Mouse (Mus musculus) midbrain, embryonic 13.5 days (tissue): ENCODE results near the gene Olfr115. TPM values are rescaled to one million over a fixed set of nuclear protein-coding genes. Genes with fewer than 3 reads are reported as not detected.

ENCODE experiments used
- ATAC-seq: fragments of 200-750 bp; cut with Nextera tagmentation; 2 replicates; pipeline ENCODE4 v1.8.0; 2017; ENCODE audit warnings: mild to moderate bottlenecking, moderate TSS enrichment, moderate library complexity
- H3K27ac ChIP-seq: fragments of 300-500 bp; sonication (generic); 2 replicates; pipeline ENCODE4 v1.5.1; 2015; ENCODE audit warnings: inconsistent platforms, mild to moderate bottlenecking, moderate library complexity
- H3K27me3 ChIP-seq: fragments of 300-500 bp; sonication (generic); 2 replicates; pipeline ENCODE4 v1.6.1; 2015; ENCODE audit warnings: mild to moderate bottlenecking, inconsistent platforms
- H3K36me3 ChIP-seq: fragments of 300-500 bp; sonication (generic); 2 replicates; pipeline ENCODE4 v1.6.1; 2015; ENCODE audit warnings: mild to moderate bottlenecking, inconsistent platforms
- H3K4me1 ChIP-seq: fragments of 300-500 bp; sonication (generic); replicated peaks from 2 replicates; pipeline ENCODE4 v1.6.1; 2015; ENCODE audit warnings: inconsistent platforms
- H3K4me2 ChIP-seq: fragments of 300-500 bp; sonication (generic); replicated peaks from 2 replicates; pipeline ENCODE4 v1.6.1; 2015; ENCODE audit warnings: moderate library complexity, mild to moderate bottlenecking, inconsistent platforms
- H3K4me3 ChIP-seq: fragments of 300-500 bp; sonication (generic); replicated peaks from 2 replicates; pipeline ENCODE4 v1.5.1; 2015; ENCODE audit warnings: mild to moderate bottlenecking, inconsistent platforms
- H3K9ac ChIP-seq: fragments of 300-500 bp; sonication (generic); replicated peaks from 2 replicates; pipeline ENCODE4 v1.6.1; 2015; ENCODE audit warnings: mild to moderate bottlenecking, inconsistent platforms
- H3K9me3 ChIP-seq: fragments of 300-500 bp; sonication (generic); 2 replicates; pipeline ENCODE4 v1.6.1; 2016; ENCODE audit warnings: mild to moderate bottlenecking, inconsistent platforms
- WGBS: fragments of 180-500 bp; shearing (Covaris S2); methylation state at CpG from one replicate; pipeline ENCODE4 v1.1.7; 2015; 5-methylcytosine and 5-hydroxymethylcytosine counted together
- polyA plus RNA-seq: library from polyadenylated mRNA; unstranded; fragments of >200 nt; fragmentation: Nextera tagmentation; extraction: Ambion mirVana; gene quantifications from 2 replicates; pipeline ENCODE4 v1.2.1, GENCODE M21; 2015

Gene Olfr115
- not detected in 2 replicates for polyA plus RNA-seq

DNA sequence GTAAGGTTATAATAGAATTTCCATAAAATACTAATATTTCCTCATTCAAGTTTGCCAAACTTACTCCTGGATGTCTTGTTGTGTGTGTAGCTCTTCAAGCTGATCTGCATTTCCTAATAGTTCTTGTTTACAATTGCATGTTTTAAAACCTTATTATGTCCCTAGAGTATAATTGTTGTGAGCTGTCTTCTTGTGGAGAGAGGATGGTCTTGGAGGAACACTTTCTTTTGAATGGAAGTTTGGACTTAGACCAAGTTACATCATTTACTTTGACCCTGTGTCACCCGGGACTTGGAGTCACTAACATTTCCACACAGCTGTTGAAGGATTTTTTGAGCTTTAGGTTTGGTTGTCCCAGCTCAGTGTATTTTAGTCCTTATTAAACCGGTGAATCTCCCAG, at the start of gene Olfr115, which contains the start of gene Olfr116:
Gene Olfr115, minus strand, starts transcription at position 101 of the 400 bp plus-strand sequence.
Gene Olfr116, minus strand, starts transcription at position 191 of the 400 bp plus-strand sequence.
- H3K36me3 ChIP-seq = no peaks in the 10 kb centered on the region
- H3K4me3 ChIP-seq = no peak within 1 kb of the TSS
- no peaks in the 10 kb centered on the region for H3K4me1 ChIP-seq
- no peak within 1 kb of the TSS for H3K9ac ChIP-seq
- no peaks in the 10 kb centered on the region for H3K27me3 ChIP-seq
- no peak within 1 kb of the TSS for H3K27ac ChIP-seq
- ATAC-seq = no peak
- 90% methylated on average over 2 of the region's 2 CpGs for WGBS
- H3K4me2 ChIP-seq = no peak within 1 kb of the TSS
- H3K9me3 ChIP-seq = 0 out of 2 replicates have a peak, but pooled peaks cover 8% of the 10 kb centered on the region

DNA sequence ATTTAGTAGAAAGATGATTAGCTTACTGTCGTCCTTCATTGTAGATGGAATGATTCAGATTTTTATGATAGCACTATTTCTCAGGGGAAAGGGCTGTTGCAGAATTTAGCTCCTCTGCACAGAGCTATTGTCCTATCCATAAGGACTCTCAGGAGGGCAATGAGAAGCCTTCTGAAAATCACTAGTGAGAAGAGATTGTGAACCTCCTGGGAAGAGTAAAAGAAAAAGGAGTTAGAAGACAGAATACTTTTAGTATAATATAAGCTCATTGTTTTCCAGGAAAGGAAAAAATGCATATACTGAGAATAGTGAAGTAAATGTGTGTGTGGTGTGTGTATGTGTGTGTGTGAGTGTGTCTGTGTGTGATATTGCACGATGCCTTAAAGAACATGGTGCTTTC, 39.8 kb upstream of the Olfr115 start, which contains the start of gene Olfr118:
Gene Olfr118, plus strand, starts transcription at position 301 of the 400 bp plus-strand sequence.
- no peak for ATAC-seq
- no peaks in the 10 kb centered on the region for H3K4me1 ChIP-seq
- H3K9ac ChIP-seq = no peak within 1 kb of the TSS
- H3K36me3 ChIP-seq = no peaks in the 10 kb centered on the region
- no peaks in the 10 kb centered on the region for H3K9me3 ChIP-seq
- no peak within 1 kb of the TSS for H3K27ac ChIP-seq
- H3K4me2 ChIP-seq = no peak within 1 kb of the TSS
- H3K4me3 ChIP-seq = no peak within 1 kb of the TSS
- no peaks in the 10 kb centered on the region for H3K27me3 ChIP-seq
- WGBS = 71% methylated on average over 2 of the region's 2 CpGs

DNA sequence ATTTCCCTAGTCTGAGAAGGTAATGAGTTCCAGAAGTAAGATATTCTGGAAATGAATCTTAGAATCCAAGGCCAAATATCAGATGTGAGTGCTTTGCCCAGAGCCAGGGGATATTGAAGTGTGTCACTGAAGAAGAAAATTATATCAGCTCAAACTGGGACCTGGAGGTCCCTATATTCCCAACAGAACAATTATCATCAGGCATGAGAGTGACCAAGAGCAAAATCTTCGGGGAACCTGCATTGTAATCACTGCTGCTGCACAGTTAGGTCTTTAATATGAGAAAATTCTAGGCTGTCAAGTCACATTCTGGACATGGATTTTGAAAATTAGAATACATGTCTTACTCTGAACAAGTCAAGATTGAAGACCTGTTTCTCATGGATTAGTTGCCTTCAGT, 36.8 kb upstream of the Olfr115 start, which contains the start of gene Olfr117:
Gene Olfr117, minus strand, starts transcription at position 101 of the 400 bp plus-strand sequence.
- H3K9ac ChIP-seq = no peak within 1 kb of the TSS
- H3K27me3 ChIP-seq = no peaks in the 10 kb centered on the region
- H3K4me2 ChIP-seq = no peak within 1 kb of the TSS
- WGBS = 62% methylated on average over 1 of the region's 1 CpGs
- H3K9me3 ChIP-seq = no peaks in the 10 kb centered on the region
- H3K4me1 ChIP-seq = no peaks in the 10 kb centered on the region
- H3K27ac ChIP-seq = no peak within 1 kb of the TSS
- no peak for ATAC-seq
- no peak within 1 kb of the TSS for H3K4me3 ChIP-seq
- no peaks in the 10 kb centered on the region for H3K36me3 ChIP-seq

DNA sequence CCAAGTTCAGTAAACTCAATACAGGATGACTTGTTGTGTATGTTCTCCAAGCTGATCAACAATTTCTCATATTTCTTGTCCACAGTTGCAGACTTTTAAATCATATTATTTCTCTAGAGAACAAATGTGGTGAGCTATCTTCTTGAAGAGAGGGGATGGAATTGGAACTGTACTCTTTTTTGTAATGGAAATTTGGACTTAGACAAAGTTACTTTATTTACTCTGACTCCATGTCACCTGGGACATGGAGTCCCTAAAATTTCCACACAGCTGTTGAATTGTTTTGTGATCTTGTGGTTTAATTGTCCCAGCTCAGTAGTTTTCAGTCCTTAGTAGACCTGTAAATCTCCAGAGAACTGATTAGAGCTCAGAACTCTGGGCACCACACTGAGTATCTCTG, 34.3 kb downstream of the Olfr115 start, which contains the start of gene Olfr114:
Gene Olfr114, minus strand, starts transcription at position 101 of the 400 bp plus-strand sequence.
- Histone ChIP-seq H3K9me3 (no peaks in the 10 kb centered on the region), H3K27ac (no peak within 1 kb of the TSS), H3K9ac (no peak within 1 kb of the TSS), H3K4me3 (no peak within 1 kb of the TSS), H3K27me3 (no peaks in the 10 kb centered on the region), H3K36me3 (no peaks in the 10 kb centered on the region), H3K4me1 (no peaks in the 10 kb centered on the region), H3K4me2 (no peak within 1 kb of the TSS)
- ATAC-seq = no peak

DNA sequence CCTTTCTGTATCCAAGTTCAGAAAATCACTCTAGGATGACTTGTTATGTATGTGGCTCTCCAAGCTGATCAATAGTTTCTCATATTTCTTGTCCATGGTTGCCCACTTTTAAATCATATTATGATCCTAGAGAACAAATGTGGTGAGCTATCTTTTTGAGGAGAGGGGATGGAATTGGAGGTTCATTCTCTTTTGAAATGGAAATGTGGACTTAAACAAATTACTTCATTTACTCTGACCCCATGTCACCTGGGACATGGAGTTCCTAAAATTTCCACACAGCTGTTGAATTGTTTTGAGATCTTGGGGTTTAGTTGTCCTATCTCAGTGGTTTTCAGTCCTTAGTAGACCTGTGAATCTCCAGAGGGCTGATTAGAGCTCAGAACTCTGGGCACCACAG, 49.3 kb downstream of the Olfr115 start, which contains the start of gene Olfr113:
Gene Olfr113, minus strand, starts transcription at position 101 of the 400 bp plus-strand sequence.
- Histone ChIP-seq H3K27me3 (no peaks in the 10 kb centered on the region), H3K4me3 (no peak within 1 kb of the TSS), H3K4me1 (no peaks in the 10 kb centered on the region), H3K27ac (no peak within 1 kb of the TSS), H3K4me2 (no peak within 1 kb of the TSS), H3K36me3 (no peaks in the 10 kb centered on the region), H3K9me3 (no peaks in the 10 kb centered on the region), H3K9ac (no peak within 1 kb of the TSS)
- no peak for ATAC-seq

- no peaks in the 10 kb centered on the region for H3K36me3 ChIP-seq
Observed at GRCm38 (mm10) chr17:37569351-37569750, 57.6 kb downstream of the Olfr115 start, which contains the start of gene Olfr112. Olfr112 (minus strand) TSS chr17:37569451.

More at GRCm38 (mm10) chr17:37569351-37569750, 57.6 kb downstream of the Olfr115 start, which contains the start of gene Olfr112:
- H3K27me3 ChIP-seq = no peaks in the 10 kb centered on the region
- H3K4me2 ChIP-seq = no peak within 1 kb of the TSS
- ATAC-seq = no peak
- H3K4me1 ChIP-seq = no peaks in the 10 kb centered on the region
- no peak within 1 kb of the TSS for H3K9ac ChIP-seq
- no peak within 1 kb of the TSS for H3K27ac ChIP-seq
- no peaks in the 10 kb centered on the region for H3K9me3 ChIP-seq
- H3K4me3 ChIP-seq = no peak within 1 kb of the TSS

Other genes starting within 250 kb of the Olfr115 start
- not detected in 2 replicates for gene Olfr105-ps, start 248.1 kb downstream of the Olfr115 start, polyA plus RNA-seq
- not detected in 2 replicates for gene Olfr106-ps, start 236.7 kb downstream of the Olfr115 start, polyA plus RNA-seq
- gene Olfr107, start 227.9 kb downstream of the Olfr115 start, polyA plus RNA-seq = not detected in 2 replicates
- gene Olfr108, start 181.6 kb downstream of the Olfr115 start, polyA plus RNA-seq = not detected in 2 replicates
- gene Olfr109, start 168.2 kb downstream of the Olfr115 start, polyA plus RNA-seq = not detected in 2 replicates
- not detected in 2 replicates for gene H2-M2, start 143.6 kb downstream of the Olfr115 start, polyA plus RNA-seq
- gene Olfr110, start 134.6 kb downstream of the Olfr115 start, polyA plus RNA-seq = not detected in 2 replicates
- gene Olfr111, start 119.1 kb downstream of the Olfr115 start, polyA plus RNA-seq = not detected in 2 replicates
- gene Olfr112, start 57.7 kb downstream of the Olfr115 start, polyA plus RNA-seq = not detected in 2 replicates
- gene Olfr113, start 49.4 kb downstream of the Olfr115 start, polyA plus RNA-seq = not detected in 2 replicates
- not detected in 2 replicates for gene Olfr114, start 34.4 kb downstream of the Olfr115 start, polyA plus RNA-seq
- not detected in 2 replicates for gene Olfr116, start 90 bp upstream of the Olfr115 start, polyA plus RNA-seq
- not detected in 2 replicates for gene Olfr117, start 36.7 kb upstream of the Olfr115 start, polyA plus RNA-seq
- not detected in 2 replicates for gene Olfr118, start 39.9 kb upstream of the Olfr115 start, polyA plus RNA-seq
- not detected in 2 replicates for gene Olfr119, start 69.5 kb upstream of the Olfr115 start, polyA plus RNA-seq
- gene Olfr120, start 94.7 kb upstream of the Olfr115 start, polyA plus RNA-seq = not detected in 2 replicates
- gene Olfr121, start 121.7 kb upstream of the Olfr115 start, polyA plus RNA-seq = not detected in 2 replicates
- not detected in 2 replicates for gene Olfr122, start 141.5 kb upstream of the Olfr115 start, polyA plus RNA-seq
- gene Olfr123, start 166.4 kb upstream of the Olfr115 start, polyA plus RNA-seq = not detected in 2 replicates
- gene Olfr124, start 172.8 kb upstream of the Olfr115 start, polyA plus RNA-seq = not detected in 2 replicates
- not detected in 2 replicates for gene Olfr125, start 205.8 kb upstream of the Olfr115 start, polyA plus RNA-seq
- gene Olfr126, start 220.4 kb upstream of the Olfr115 start, polyA plus RNA-seq = not detected in 2 replicates